ENCODE assay signal across 26 mouse cellular contexts in genomic region chr14:103059495-103059894, GRCm38 (mm10). TPM values are rescaled to one million over a fixed set of nuclear protein-coding genes. Genes with fewer than 3 reads are reported as not detected.
DNase-seq lines count a peak whose midpoint lies in the region; ATAC-seq and TF ChIP-seq lines count a peak whose summit lies in the region.
"Had no signal": no experiment of that assay in that cellular context is flagged by ENCODE, and none has a peak within 500 bp of the region (broad histone marks: within the 10 kb centered on the region; RNA-seq: fewer than 3 reads in every experiment).

No protein-coding gene starts in this region.

- no peak for DNase-seq in liver, embryonic 14.5 days (ENCODE audit: low read depth in 3 of 3, low spot score in 3 of 3)
- no peak for DNase-seq in liver, embryonic 11.5 days (ENCODE audit: low spot score)
- DNase-seq in thymus, postnatal 14 days, result peak; percentile 19
- no peak for DNase-seq in thymus, postnatal 0 days (ENCODE audit: low spot score)
- no peak for DNase-seq in liver, postnatal 0 days
- no peak for DNase-seq in left cerebral cortex, adult 18-20 months (ENCODE audit: low spot score in 2 of 2)
- no peak for DNase-seq in layer of hippocampus, adult 9-11 months
- no peak for DNase-seq in layer of hippocampus, postnatal 36 days
- DNase-seq: adrenal gland, adult 2 months; B cell, adult 2 months; cerebellum, adult 18-20 months; gastrocnemius, postnatal 25 days; heart, postnatal 36 days; kidney, postnatal 10 days; thymus, postnatal 4 days had no signal

- no peak for TF ChIP-seq EP300 in liver, embryonic 14.5 days (IDR thresholded peaks at IDR 0.05; ENCODE audit: low read depth)
- no peak for TF ChIP-seq EP300 in liver, postnatal 0 days (IDR thresholded peaks at IDR 0.05; ENCODE audit: low read depth)

- H3K9me3 ChIP-seq in liver, embryonic 14.5 days (ENCODE audit: control insufficient read depth, low read length), result no peaks in the 10 kb centered on the region
- H3K9me3 ChIP-seq in liver, embryonic 11.5 days (ENCODE audit: control insufficient read depth, low read length), result no peaks in the 10 kb centered on the region
- no peaks in the 10 kb centered on the region for H3K9me3 ChIP-seq in liver, postnatal 0 days (ENCODE audit: low read length)
- H3K9me3 ChIP-seq: embryonic facial prominence, embryonic 10.5 days; heart, embryonic 13.5 days; hindbrain, embryonic 15.5 days; midbrain, embryonic 13.5 days; neural tube, embryonic 15.5 days had no signal

- H3K4me3 ChIP-seq in liver, embryonic 14.5 days (ENCODE audit: insufficient read depth in 1 of 2, low read depth in 2 of 2, low read length in 2 of 2), result no peak overlapping the region
- no peak overlapping the region for H3K4me3 ChIP-seq in liver, embryonic 11.5 days (ENCODE audit: low read depth, low read length)
- no peak overlapping the region for H3K4me3 ChIP-seq in liver, postnatal 0 days (ENCODE audit: low read depth, low read length)
- H3K4me3 ChIP-seq: embryonic facial prominence, embryonic 10.5 days; heart, embryonic 13.5 days; hindbrain, embryonic 15.5 days; midbrain, embryonic 13.5 days; myocyte; neural tube, embryonic 15.5 days had no signal

- H3K36me3 ChIP-seq in liver, embryonic 14.5 days (replicated peaks; ENCODE audit: control insufficient read depth, insufficient read depth, low read depth), result no peaks in the 10 kb centered on the region
- H3K36me3 ChIP-seq in liver, embryonic 11.5 days (ENCODE audit: control insufficient read depth, insufficient read depth, low read length), result no peaks in the 10 kb centered on the region
- H3K36me3 ChIP-seq in liver, postnatal 0 days (replicated peaks; ENCODE audit: insufficient read depth, low read length), result no peaks in the 10 kb centered on the region
- H3K36me3 ChIP-seq: embryonic facial prominence, embryonic 10.5 days; heart, embryonic 13.5 days; hindbrain, embryonic 15.5 days; midbrain, embryonic 13.5 days; neural tube, embryonic 15.5 days had no signal

- peak; percentile 15; the same call in 1 of the 2 replicates for TF ChIP-seq CTCF in liver, embryonic 14.5 days (IDR thresholded peaks at IDR 0.05; ENCODE audit: low read depth)
- peak; percentile 37 for TF ChIP-seq CTCF in liver, postnatal 0 days (IDR thresholded peaks at IDR 0.05; ENCODE audit: low read depth)

- no peak for ATAC-seq in liver, embryonic 14.5 days (ENCODE audit: insufficient read depth)
- no peak for ATAC-seq in liver, embryonic 11.5 days (replicated peaks; ENCODE audit: low FRiP score)
- ATAC-seq in liver, postnatal 0 days, result peak; percentile 50
- ATAC-seq: forebrain, embryonic 14.5 days; intestine, embryonic 16.5 days; midbrain, embryonic 13.5 days had no signal

- no peak overlapping the region for H3K27ac ChIP-seq in liver, embryonic 14.5 days
- no peak overlapping the region for H3K27ac ChIP-seq in liver, embryonic 11.5 days (ENCODE audit: low read depth, low read length)
- peak overlapping the region; percentile 63; the same call in 1 of the 2 replicates for H3K27ac ChIP-seq in liver, postnatal 0 days (ENCODE audit: low read depth)
- H3K27ac ChIP-seq: embryonic facial prominence, embryonic 10.5 days; heart, embryonic 13.5 days; hindbrain, embryonic 15.5 days; midbrain, embryonic 13.5 days; neural tube, embryonic 15.5 days had no signal

- WGBS in liver, embryonic 14.5 days (ENCODE audit: insufficient replicate concordance), result 67% methylated on average over 10 of the region's 10 CpGs
- 84% methylated on average over 10 of the region's 10 CpGs for WGBS in liver, embryonic 11.5 days
- WGBS in liver, postnatal 0 days (ENCODE audit: insufficient replicate concordance), result 72% methylated on average over 10 of the region's 10 CpGs

- no peaks in the 10 kb centered on the region for H3K27me3 ChIP-seq in liver, embryonic 14.5 days (ENCODE audit: control insufficient read depth, insufficient read depth, low read length)
- H3K27me3 ChIP-seq in liver, embryonic 11.5 days (replicated peaks; ENCODE audit: control insufficient read depth, insufficient read depth, low read length), result no peaks in the 10 kb centered on the region
- no peaks in the 10 kb centered on the region for H3K27me3 ChIP-seq in liver, postnatal 0 days (ENCODE audit: insufficient read depth, low read length)
- H3K27me3 ChIP-seq: heart, embryonic 13.5 days; hindbrain, embryonic 15.5 days; midbrain, embryonic 13.5 days; neural tube, embryonic 15.5 days had no signal

- no peaks in the 10 kb centered on the region for H3K4me1 ChIP-seq in liver, embryonic 14.5 days (replicated peaks; ENCODE audit: control insufficient read depth in 2 of 2, insufficient read depth in 2 of 2, low read length in 1 of 2)
- no peaks in the 10 kb centered on the region for H3K4me1 ChIP-seq in liver, embryonic 11.5 days (replicated peaks; ENCODE audit: control insufficient read depth, insufficient read depth, low read length)
- no peaks in the 10 kb centered on the region for H3K4me1 ChIP-seq in liver, postnatal 0 days (ENCODE audit: insufficient read depth)
- H3K4me1 ChIP-seq: embryonic facial prominence, embryonic 10.5 days; heart, embryonic 13.5 days; hindbrain, embryonic 15.5 days; midbrain, embryonic 13.5 days; neural tube, embryonic 15.5 days had no signal

- no peak overlapping the region for H3K9ac ChIP-seq in liver, embryonic 14.5 days (replicated peaks)
- no peak overlapping the region for H3K9ac ChIP-seq in liver, embryonic 11.5 days (ENCODE audit: low read depth, low read length)
- no peak overlapping the region for H3K9ac ChIP-seq in liver, postnatal 0 days (replicated peaks)
- H3K9ac ChIP-seq: heart, embryonic 13.5 days; hindbrain, embryonic 15.5 days; midbrain, embryonic 13.5 days; neural tube, embryonic 15.5 days had no signal

- H3K4me2 ChIP-seq in liver, embryonic 14.5 days (ENCODE audit: low read depth), result no peak overlapping the region
- H3K4me2 ChIP-seq in liver, embryonic 11.5 days, result no peak overlapping the region
- H3K4me2 ChIP-seq in liver, postnatal 0 days (ENCODE audit: low read depth, low read length), result no peak overlapping the region
- H3K4me2 ChIP-seq: heart, embryonic 13.5 days; hindbrain, embryonic 15.5 days; midbrain, embryonic 13.5 days; neural tube, embryonic 15.5 days had no signal

RNA-seq across cellular contexts. Expression of gene Cln5, which starts 10.5 kb away (rescaled TPM):
- polyA plus RNA-seq in liver, embryonic 14.5 days (2012; rRNA removed), result 6.7 and 9.7 TPM in 2 replicates
- 17.6 and 20.2 TPM in 2 replicates for polyA plus RNA-seq in liver, embryonic 14.5 days (2014; fragmentation: Nextera tagmentation; extraction: Ambion mirVana)
- polyA plus RNA-seq in liver, embryonic 11.5 days (2014; fragmentation: Nextera tagmentation; extraction: Ambion mirVana), result 29.4 and 31.8 TPM in 2 replicates
- polyA plus RNA-seq in thymus, postnatal 0 days (2015; fragmentation: Nextera tagmentation; extraction: Ambion mirVana), result 25.6 and 28.6 TPM in 2 replicates
- 14.2 and 15.2 TPM in 2 replicates for polyA plus RNA-seq in liver, postnatal 0 days (2015; fragmentation: Nextera tagmentation; extraction: Ambion mirVana)
- 10 to 100 TPM; 11.1 to 12.3 TPM for total RNA-seq in left cerebral cortex, adult 18-20 months (2021)
- total RNA-seq in layer of hippocampus, postnatal 36 days (2021), result 10 to 100 TPM in 1 of 2 experiments, 1 to 10 TPM in 1; 9.6 to 10.6 TPM

RNA-seq across cellular contexts. Expression of gene Acod1, which starts 12.7 kb away (rescaled TPM):
- polyA plus RNA-seq in liver, embryonic 14.5 days (2012; rRNA removed), result 0.03 and 0.08 TPM in 2 replicates
- polyA plus RNA-seq in liver, embryonic 14.5 days (2014; fragmentation: Nextera tagmentation; extraction: Ambion mirVana), result 0.06 and 0.15 TPM in 2 replicates
- 0.16 and 0.25 TPM in 2 replicates for polyA plus RNA-seq in liver, embryonic 11.5 days (2014; fragmentation: Nextera tagmentation; extraction: Ambion mirVana)
- 0.18 and 0.19 TPM in 2 replicates for polyA plus RNA-seq in thymus, postnatal 0 days (2015; fragmentation: Nextera tagmentation; extraction: Ambion mirVana)
- polyA plus RNA-seq in liver, postnatal 0 days (2015; fragmentation: Nextera tagmentation; extraction: Ambion mirVana), result 0.09 TPM in 1 of 2 replicates, not detected in the other
- total RNA-seq in left cerebral cortex, adult 18-20 months (2021), result not detected
- not detected for total RNA-seq in layer of hippocampus, postnatal 36 days (2021)
- total RNA-seq: adrenal gland, adult 2 months; gastrocnemius, postnatal 25 days; heart, postnatal 36 days; layer of hippocampus, adult 8-10 months; left cerebral cortex, postnatal 14 days had no signal
- polyA plus RNA-seq: embryonic facial prominence, embryonic 10.5 days; forebrain, embryonic 14.5 days; heart, embryonic 13.5 days; hindbrain, embryonic 15.5 days; intestine, embryonic 16.5 days; midbrain, embryonic 13.5 days; myocyte; neural tube, embryonic 15.5 days; testis, adult 2 months had no signal

RNA-seq across cellular contexts. Expression of gene Fbxl3, which starts 39.9 kb away (rescaled TPM):
- 17.3 and 21.9 TPM in 2 replicates for polyA plus RNA-seq in liver, embryonic 14.5 days (2012; rRNA removed)
- polyA plus RNA-seq in liver, embryonic 14.5 days (2014; fragmentation: Nextera tagmentation; extraction: Ambion mirVana), result 12.6 and 16.0 TPM in 2 replicates
- 15.1 and 16.0 TPM in 2 replicates for polyA plus RNA-seq in liver, embryonic 11.5 days (2014; fragmentation: Nextera tagmentation; extraction: Ambion mirVana)
- 25.0 and 29.3 TPM in 2 replicates for polyA plus RNA-seq in thymus, postnatal 0 days (2015; fragmentation: Nextera tagmentation; extraction: Ambion mirVana)
- polyA plus RNA-seq in liver, postnatal 0 days (2015; fragmentation: Nextera tagmentation; extraction: Ambion mirVana), result 10.2 and 10.7 TPM in 2 replicates
- 10 to 100 TPM; 95.1 to 97.8 TPM for total RNA-seq in left cerebral cortex, adult 18-20 months (2021)
- 100 to 1,000 TPM in 1 of 2 experiments, 10 to 100 TPM in 1; 96.2 to 100 TPM for total RNA-seq in layer of hippocampus, postnatal 36 days (2021)
